Mouse (Mus musculus) CH12F3 (cell line): Measurements from ENCODE around the gene Slc1a2.

ENCODE experiments used
- in situ Hi-C: fragments of 300-500 bp; cut with MboI; formaldehyde crosslinking; loops from 2 replicates; pipeline ENCODE4 v1.14.3; 2020; ENCODE audit warnings: low sequenced_read_pairs

Slc1a2 gene

DNA sequence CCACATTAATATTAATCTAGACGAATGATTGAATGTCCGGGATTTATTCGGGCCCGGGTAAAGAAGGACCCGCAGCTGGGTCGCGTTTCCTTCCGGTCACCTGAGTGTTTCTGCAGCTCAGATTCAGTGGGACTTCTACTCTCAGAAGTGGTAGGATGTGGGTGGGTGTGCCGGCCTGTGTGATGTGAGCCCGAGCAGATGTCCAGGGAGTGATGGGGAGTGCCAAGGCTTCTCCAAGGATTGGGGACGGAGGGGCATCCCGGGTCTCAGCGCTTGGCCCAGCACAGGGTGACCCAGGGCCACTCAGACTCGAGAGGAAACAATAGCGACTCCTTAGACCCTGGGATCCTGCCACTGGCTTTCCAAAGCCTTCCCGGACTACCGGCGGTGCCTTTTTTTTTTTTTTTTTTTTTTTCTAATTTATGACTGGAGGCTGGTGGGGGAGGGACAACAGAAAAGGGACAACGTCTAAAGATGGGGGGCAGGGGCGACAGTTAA lies at the start of gene Slc1a2:
TSS of gene Slc1a2 (plus strand) at position 497 of the 498 bp plus-strand sequence.
- in situ Hi-C loops = no loop called here

DNA sequence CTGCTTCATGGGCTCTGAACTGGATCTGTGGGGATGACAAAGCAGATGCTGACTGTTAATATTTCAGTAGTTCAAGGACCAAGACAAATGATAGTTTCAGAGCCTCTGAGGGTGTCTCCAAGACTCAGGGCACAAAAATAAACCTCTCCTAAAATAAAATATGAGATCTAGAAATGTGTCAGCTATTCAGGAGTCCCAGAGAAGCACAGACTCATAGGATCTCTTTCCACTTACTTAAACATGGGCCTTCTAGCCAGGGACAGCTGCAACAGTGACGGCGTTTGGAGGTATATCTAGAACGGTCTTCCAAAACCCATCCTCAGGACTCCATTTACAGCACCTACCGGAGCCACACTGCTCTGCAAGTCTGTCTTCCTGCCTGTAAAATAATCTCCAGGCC lies 48.0 kb upstream of the Slc1a2 start:
- in situ Hi-C loops = no loop called here

DNA sequence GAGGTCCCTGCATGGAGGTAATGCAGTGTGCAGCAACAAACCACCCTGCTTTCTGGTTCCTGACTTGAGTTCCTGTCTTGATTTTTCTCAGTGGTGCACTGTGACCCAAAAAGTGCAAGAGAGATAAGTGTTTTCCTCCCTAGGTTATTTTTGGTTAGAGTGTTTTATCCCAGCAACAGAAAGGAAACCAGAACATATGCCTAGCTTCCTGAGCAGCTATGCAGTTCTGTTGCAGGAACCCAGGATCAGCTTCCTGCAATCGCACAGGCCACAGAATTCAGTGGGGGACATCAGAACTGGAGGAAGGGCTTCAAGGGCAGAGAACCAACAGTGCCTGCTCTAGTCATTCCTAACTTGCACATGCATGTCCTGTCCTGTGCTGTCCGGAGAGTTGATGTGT lies 41.8 kb upstream of the Slc1a2 start:
- in situ Hi-C loops = no loop called here

DNA sequence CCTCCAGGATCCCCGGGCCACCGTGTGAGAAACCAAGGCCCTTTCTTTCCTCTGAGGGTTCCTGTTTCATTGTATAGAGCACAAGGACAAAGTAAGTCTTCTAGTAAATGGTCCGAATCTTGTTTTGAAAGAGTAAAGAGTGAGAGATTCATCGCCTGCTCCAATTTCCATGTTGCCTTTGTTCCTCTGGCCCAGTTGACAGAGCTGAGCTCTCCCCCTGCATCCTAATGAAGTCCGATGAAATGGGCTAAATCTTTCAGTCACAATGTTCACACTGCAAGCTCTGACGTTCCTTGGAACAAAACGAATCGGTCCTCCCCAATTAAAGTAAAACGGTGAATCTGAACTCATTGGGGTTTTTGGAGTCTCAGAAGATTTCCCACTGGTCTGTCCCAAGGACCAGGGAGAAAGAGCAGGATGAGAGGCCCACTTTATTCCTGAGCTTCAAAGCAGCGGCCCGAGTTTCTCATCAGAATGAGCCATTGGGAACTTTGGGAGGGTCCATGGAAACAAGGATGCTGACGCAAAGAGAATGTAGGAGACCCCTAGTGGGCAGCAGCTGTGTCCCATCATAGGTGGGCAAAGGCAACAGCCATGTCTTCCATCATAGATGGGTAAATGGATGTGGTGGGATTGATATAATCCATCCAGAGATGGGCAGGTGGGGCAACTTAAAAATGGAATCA lies 37.6 kb upstream of the Slc1a2 start:
- in situ Hi-C loops = no loop called here

DNA sequence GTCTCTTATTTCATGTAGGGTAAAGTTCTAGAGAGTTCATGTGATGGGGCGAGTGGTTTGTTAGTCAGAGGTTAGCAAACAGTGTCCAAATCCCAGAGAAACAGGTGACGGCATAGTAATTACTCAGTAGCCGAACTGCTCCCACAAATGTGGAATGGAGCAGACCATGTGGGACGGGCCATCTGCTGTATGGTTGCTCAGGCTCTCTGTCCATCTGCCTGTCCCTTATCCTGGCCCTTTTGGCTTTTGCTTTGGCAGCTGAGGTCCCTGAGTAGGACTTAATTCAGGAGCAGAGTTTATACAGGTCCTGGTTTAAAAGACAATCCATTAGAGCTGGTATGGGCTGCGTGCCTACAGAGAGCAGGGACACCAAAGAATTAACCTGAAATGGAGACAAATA lies 36.3 kb upstream of the Slc1a2 start:
- in situ Hi-C loops = no loop called here

DNA sequence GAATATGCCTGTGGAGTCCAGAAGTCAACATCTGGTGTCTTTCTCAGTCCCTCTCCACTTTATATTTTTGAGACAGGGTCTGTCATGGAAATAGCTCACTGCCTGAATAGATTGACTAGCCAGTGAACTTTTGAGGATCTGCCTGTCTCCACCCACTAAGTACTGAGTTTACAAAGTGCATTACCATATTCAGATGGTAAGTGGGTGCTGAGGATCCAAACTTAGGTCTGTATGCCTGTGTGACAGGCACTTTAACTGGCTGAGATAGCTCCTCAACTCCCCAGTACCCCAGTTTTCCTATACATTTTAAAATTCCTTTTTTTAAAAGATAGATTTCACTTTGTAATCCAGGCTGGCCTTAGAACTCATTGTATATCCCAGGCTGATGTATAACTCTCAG lies 35.5 kb upstream of the Slc1a2 start:
- in situ Hi-C loops = no loop called here

DNA sequence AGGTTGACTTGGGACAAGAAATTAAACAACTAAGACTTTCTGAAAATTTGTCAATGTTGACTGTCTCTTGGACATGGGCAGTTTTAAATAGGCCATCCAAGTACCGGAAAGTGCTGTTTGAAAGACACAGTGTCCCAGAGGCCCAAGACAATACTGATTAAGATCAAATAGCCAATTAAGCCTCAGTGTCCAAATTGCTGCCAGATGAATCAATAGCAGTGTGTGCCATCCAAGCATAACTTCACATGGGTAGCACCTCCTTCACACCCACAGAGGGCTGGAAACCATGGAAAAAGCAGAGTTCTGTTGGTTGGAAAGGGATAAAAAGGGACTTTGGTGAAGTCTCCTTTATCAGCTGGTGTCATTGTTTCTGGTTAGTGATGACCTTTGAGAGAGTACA lies 33.9 kb upstream of the Slc1a2 start:
- in situ Hi-C loops = no loop called here

DNA sequence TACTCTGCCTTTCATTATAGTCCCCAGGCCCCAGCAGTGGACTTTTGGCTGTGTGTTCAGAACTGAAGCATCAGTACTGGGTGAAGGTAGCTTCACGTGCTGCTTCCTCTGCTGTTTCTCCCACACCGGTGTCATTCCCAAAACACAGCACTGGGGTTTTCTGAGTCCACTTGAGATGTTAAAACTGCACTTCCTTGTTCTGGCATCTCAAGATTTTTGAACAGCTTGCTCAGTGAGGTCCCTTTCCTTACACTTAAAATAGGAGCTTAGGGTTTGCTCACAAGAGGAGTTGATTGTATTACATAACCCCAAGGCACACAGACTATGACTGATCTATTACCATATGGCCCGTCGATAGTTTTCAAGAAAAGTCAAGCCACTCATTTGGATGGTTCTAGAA lies 26.1 kb upstream of the Slc1a2 start:
- in situ Hi-C loops = no loop called here

DNA sequence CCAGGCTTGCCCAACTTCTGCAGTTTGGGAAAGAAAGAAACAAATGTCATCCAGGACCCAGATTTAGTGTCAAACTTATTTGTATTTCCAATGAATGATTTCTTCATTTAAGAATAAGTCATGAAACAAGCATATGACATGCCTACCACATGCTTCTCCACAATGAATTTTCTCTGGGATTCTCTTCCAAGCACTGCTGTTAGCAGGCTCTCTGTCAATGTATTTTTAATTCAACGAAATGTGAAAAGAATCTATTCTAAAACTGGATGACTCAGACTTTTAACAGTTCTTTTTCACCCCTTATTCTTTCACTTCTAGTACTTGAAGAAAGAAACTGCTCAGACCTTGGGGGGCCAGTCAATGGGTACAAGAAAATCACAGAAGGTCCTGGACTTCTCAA lies 24.4 kb upstream of the Slc1a2 start:
- in situ Hi-C loops = no loop called here

DNA sequence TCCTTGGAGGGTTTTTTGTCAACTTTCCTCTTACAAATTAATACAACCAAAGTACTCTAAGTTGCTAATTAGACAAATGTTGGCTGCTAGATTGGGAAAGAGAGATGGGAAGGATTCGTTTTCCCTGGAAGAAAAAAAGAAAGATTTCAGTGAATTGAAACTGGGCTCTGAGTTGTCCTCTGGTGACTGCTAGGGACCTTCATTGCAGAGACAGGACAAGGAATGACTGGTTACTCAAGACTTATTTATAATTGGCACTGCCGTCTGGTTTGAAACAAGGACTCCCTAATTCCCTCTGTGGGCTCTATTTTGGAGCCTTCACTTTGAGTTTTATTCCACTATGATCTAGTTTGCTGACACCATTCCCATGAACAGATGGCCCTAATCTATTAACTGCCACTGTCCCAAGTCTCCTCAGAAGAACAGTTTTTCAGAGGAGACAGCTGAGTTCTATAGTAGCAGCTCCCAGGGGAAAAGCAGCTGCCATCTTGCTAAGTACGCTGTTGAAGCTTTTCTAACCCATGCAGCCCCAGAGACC lies 22.9 kb upstream of the Slc1a2 start:
- in situ Hi-C loops = no loop called here

DNA sequence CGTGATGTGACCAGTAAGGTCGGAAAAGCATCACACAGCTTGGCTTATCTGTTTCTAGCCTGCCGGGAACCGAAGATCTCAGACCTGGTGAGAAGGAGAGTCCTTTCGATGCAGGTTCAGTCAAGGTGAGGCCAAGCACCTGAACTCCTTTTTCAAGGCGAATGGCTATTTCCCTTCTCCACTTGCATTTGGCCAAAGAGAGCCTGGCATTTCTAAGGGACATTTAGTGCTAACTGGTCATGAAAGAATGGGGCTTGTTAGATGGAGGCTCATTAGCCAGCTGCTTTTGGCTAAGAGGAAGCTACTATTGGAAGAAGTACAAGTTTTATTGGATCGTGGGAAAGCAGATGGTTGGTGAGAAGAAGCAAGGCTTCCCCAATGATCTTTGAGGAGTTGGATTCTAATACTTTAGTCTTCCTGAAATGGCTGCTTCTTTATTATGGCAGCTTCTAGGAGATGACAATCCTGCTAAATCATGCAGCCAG lies 22.3 kb upstream of the Slc1a2 start:
- in situ Hi-C loops = no loop called here

DNA sequence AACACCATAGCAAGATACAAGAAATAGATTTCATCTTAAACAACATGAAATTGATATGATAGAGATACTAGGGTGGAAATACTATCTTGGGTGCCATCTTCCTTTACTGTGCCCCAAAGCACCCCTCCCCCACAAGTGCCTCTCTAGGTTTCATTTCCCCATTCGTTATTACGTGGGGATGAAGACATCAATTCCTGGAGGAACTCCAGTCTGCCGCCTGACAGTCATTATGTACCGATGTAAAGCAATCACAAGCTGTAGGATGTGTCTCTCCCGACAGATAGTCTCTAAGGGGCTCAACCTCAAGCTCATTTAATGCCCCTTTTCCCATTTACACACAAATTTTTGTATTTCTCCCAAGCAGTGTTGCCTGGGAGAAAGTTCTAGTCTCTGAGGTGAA lies 20.3 kb upstream of the Slc1a2 start:
- in situ Hi-C loops = no loop called here

DNA sequence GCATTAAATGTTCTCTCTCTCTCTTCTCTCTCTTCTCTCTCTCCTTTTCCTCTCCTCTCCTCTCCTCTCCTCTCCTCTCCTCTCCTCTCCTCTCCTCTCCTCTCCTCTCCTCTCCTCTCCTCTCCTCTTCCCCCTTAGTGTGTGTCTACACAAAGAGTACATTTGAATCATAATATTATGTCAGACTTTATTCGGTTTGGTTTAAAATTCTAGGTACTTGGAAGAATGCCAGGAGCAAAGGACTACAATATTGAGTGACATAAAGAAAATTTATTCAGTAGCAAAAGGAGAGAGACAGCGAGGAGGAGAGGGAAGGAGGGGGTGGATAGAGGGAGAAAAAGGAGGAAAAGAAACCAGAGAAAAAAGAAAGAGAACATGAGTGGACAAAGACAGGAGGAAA lies 19.8 kb upstream of the Slc1a2 start:
- in situ Hi-C loops = no loop called here

DNA sequence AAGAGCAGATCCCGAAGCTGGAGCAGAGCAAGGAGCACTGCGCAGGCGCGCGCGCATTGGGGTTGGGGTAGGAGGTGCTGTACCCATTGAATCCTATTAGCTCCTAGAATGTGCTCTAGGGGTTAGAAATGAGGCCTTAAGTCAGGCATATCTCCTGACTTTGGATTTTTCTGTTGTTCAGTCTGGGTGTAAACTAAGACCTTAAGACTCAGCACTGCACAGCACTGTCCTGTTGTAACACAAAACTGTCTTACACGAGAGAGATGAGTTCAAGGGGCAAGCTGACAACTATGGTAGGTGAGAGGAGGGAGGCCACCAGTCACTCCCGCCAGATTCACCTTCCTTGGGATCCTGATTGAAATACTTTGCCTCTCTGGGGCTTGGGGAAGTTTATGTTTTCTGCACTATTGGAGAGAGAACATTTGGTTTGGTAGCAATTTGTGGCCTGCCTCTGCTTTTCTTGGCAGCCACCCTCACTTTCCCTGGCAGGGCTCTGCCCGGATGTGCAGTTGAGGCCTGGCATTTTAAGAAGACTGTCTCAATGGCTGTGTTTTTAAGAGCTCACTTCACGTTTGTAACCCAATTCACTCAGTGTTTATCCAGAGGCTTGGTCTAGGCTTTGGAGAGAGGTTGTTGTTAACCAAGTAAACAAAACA lies 9.5 kb upstream of the Slc1a2 start:
- in situ Hi-C loops = no loop called here

DNA sequence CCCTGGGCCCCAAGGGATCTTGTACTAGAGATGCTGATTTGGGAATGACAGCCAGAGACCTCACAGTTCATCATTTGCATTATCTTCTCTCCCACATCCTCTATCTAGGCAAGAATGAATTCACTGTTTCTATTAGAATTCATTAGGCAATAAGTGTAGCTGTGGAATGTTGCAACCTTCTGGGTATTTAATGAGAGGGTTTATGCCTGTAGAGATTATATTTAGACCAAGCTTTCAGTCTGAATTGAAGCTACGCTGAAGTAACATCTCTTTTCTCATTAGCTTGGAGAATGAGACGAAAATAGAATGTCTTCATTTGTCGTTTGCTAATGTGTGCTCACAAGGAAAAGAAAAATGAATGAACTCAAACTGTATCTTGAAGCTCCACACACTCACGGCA lies 8.1 kb upstream of the Slc1a2 start:
- in situ Hi-C loops = no loop called here

DNA sequence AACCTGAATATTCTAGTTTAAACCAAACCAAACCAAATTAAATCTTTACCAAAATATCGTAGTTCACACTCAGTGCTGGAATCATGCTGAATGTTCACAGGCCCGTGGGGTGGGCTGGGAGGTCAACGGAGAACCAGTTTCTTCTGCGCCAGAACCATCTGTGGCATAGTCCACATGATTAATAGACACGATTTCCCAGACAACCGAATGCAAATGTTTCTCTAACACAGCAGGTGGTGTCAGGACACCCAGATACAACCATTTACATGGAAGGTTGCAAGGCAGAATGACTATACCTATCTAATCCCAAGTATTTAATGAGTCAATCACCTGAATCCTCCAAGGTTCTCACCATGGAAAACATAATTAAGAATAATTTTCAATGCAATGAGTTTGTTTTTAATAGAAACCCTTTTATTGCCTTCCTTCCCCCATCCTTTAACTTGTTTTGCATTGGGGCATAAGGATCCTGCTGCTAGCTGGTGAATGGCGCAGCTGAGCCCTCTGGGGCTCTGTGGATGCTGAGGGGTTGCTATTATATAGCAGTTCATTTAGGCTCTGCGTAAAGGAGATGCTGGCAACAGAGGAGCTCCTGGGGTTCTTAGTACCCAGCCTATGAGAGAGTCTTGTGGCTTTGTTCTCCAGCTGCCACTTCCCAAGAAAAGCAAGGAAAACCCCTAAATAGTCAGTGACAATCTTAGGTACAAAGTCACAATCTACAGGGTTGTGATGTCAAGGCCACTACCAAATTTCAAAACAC lies 2.3 kb upstream of the Slc1a2 start:
- in situ Hi-C loops = no loop called here

DNA sequence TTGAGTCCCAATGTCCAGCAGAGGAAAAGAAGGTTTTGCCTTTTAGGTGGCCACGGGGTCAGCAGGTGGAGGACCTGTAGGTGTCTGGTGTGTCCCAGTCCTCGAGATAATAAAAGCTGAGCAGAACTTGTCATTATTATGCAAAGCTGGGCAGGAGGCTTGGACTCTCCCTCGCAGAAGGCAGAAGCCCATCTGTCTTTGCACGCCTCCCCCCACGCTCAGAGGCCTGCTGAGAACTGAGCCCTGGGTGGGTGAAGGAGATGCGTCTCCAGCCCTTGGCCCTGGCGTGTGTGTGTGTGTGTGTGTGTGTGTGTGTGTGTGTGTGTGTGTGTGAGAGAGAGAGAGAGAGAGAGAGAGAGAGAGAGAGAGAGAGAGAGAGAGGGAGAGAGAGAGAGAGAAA lies 733 bp upstream of the Slc1a2 start:
- in situ Hi-C loops = no loop called here

DNA sequence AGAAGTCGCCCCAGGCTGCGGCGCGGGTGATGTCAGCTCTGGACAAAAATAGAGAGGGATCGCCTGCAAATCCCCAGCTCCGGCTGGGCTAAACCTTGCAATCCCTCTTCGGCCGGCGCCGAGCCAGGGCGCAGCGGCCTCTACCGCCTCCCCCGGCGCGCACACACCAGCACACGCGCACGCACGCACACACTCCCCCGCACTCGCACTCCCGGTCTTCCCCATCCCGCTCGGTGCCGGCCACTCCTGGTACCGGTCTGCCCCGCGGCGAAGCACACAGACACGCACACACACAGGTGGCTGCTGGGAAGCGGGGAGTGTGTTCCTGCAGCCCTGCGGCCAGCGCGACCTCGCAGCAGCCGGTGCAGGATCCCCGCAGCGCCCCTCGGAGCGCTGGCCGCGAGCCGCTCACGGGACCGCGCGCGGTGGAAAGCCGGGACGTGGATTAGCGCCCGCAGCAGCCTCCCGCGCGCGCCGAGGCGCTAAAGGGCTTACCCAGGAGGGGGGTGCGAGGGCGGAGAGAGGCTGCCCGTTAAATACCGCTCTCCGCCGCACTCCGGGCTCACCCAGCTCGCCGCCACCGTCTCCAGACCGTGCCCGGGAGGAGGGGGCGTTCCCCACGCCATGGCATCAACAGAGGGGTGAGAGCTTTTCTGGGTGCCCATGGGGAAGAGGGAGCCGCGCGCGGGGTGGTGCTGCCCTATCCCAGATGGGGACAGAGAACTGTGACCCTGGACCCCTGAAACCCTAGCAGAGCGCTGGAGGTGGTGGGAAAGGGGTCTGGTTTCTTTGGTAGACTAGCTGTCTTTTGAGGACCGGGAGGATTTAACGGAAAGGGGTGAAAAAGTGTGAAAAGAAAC lies 432 bp downstream of the Slc1a2 start:
- in situ Hi-C loops = no loop called here

DNA sequence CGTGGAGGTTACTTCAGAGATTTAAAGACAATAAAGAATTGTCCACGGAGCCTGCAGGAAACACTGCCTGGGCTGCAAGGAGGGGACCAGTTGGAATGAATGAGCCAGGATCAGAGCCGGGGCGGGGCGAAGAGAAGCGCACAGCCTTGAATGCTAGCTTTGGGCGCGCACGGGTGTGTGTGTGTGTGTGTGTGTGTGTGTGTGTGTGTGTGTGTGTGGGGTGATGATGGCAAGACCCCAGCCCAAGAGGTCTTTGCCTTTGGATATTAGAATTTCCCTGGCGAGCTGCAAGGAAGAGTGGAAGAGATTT lies 1.0 kb downstream of the Slc1a2 start:
- in situ Hi-C loops = no loop called here

DNA sequence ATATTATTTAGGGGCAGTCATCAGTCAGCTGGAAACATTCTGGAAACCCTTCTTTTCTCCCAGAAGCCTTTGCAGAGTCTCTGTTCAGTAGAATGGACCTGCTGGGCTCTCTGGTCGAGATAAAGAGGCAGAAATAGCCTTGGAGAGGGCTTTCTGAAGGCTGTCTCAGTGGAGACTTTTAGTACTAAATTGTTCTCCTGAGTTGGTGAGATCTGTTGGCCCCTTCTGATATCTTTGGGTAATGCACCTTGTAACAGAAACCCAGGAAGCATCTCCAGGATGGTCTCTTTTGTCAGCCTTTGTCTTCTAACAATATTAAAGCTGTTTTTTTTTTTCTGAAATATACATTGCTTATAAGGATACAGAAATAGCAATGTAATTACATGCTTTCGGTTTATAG lies 2.6 kb downstream of the Slc1a2 start:
- in situ Hi-C loops = no loop called here

DNA sequence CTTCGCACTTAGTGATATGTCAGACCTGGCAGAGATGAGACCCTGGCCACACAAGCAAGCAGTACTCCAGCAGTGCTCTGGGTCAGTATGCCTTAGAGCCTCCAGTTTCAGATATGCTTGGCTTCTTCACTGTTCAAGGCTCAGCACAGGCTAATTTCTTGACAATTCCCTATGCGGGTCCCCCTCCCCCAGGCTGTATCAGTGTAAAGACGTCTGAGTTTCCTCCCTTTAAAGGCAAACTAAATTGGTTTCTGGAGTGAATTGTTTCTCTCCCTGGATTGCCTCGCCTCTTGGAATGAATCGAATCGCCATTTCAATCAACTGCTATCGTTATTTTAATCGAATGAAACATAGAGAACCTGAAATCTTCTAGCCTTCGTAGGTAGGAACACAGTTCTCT lies 4.5 kb downstream of the Slc1a2 start:
- in situ Hi-C loops = no loop called here
